Mouse (Mus musculus) embryonic facial prominence, embryonic 11.5 days (tissue): Measurements from ENCODE around the gene Gclc. TPM values are rescaled to one million over a fixed set of nuclear protein-coding genes. Genes with fewer than 3 reads are reported as not detected.

Source experiments
- ATAC-seq: fragments of 200-750 bp; cut with Nextera tagmentation; replicated peaks from 2 replicates; pipeline ENCODE4 v1.8.0; 2017; ENCODE audit warnings: low read depth; ENCODE audit not compliant: insufficient number of reproducible peaks, low FRiP score, low TSS enrichment
- DNase-seq: peaks from one replicate; pipeline ENCODE4 v3.0.0-alpha.2; 2015; ENCODE audit warnings: low spot score
- H3K27ac ChIP-seq: fragments of 300-500 bp; sonication (generic); replicated peaks from 2 replicates; pipeline ENCODE4 v1.5.1; 2014; ENCODE audit warnings: mild to moderate bottlenecking, low read depth, low read length, control low read depth
- H3K27me3 ChIP-seq: fragments of 300-500 bp; sonication (generic); 2 replicates; pipeline ENCODE4 v1.6.1; 2014; ENCODE audit warnings: mild to moderate bottlenecking, low read length, moderate library complexity, mixed read lengths; ENCODE audit not compliant: control insufficient read depth, insufficient read depth
- H3K36me3 ChIP-seq: fragments of 300-500 bp; sonication (generic); replicated peaks from 2 replicates; pipeline ENCODE4 v1.6.1; 2014; ENCODE audit warnings: low read depth, mild to moderate bottlenecking, low read length, moderate library complexity, mixed read lengths; ENCODE audit not compliant: control insufficient read depth, insufficient read depth
- H3K4me1 ChIP-seq: fragments of 300-500 bp; sonication (generic); 2 replicates; pipeline ENCODE4 v1.6.1; 2014; ENCODE audit warnings: low read length, mixed read lengths; ENCODE audit not compliant: control insufficient read depth, insufficient read depth
- H3K4me2 ChIP-seq: fragments of 300-500 bp; sonication (generic); 2 replicates; pipeline ENCODE4 v1.6.1; 2014; ENCODE audit warnings: low read depth, mild to moderate bottlenecking, control low read depth, low read length, moderate library complexity
- H3K4me3 ChIP-seq: fragments of 300-500 bp; sonication (generic); 2 replicates; pipeline ENCODE4 v1.5.1; 2014; ENCODE audit warnings: low read depth, low read length, control low read depth
- H3K9ac ChIP-seq: fragments of 300-500 bp; sonication (generic); replicated peaks from 2 replicates; pipeline ENCODE4 v1.6.1; 2014; ENCODE audit warnings: mild to moderate bottlenecking, control low read depth, low read length
- H3K9me3 ChIP-seq: fragments of 300-500 bp; sonication (generic); replicated peaks from 2 replicates; pipeline ENCODE4 v1.6.1; 2016; ENCODE audit warnings: mild to moderate bottlenecking, low read length, inconsistent platforms, mixed read lengths; ENCODE audit not compliant: control insufficient read depth
- WGBS: fragments of 180-500 bp; shearing (Covaris S2); extraction: QIAGEN DNeasy Blood & Tissue Kit; methylation state at CpG from one replicate; pipeline ENCODE4 v1.1.7; 2014; 5-methylcytosine and 5-hydroxymethylcytosine counted together
- polyA plus RNA-seq: library from polyadenylated mRNA; unstranded; fragments of >200 nt; fragmentation: Nextera tagmentation; extraction: Ambion mirVana; gene quantifications from 2 replicates; pipeline ENCODE4 v1.2.1, GENCODE M21; 2014

Gene Gclc
- polyA plus RNA-seq, 1 experiment from 2014 or later: 20.5 TPM

GRCm38 (mm10) chr9:77781453-77782163, 27.3 kb downstream of the Gclc start:
- 61% methylated on average over 5 of the region's 5 CpGs for WGBS
- DNase-seq: peak; percentile 33

DNA sequence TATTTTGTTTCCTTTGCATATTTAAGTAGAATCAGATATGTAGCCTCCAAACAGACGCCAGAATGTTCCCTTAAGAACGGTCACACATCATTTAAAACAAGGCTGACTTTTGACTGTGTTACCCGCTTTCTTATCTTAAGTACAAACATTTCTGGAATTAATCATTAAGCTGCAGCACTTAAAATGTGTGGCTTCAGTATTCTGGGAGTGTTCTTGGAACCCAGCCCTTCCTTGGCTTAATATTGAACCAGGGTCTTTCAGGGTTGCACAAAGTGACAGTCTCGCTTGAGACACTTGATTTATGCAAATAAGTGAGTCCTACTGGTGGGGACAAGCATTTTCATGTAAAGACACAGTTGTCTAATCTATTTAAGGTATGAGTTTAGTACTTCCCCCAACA, 27.9 kb downstream of the Gclc start:
- DNase-seq (no peak), ATAC-seq (no peak)
- Histone ChIP-seq H3K4me1 (no peaks in the 10 kb centered on the region), H3K27ac (no peak overlapping the region), H3K4me2 (no peak overlapping the region), H3K27me3 (no peaks in the 10 kb centered on the region), H3K9ac (no peak overlapping the region), H3K9me3 (no peaks in the 10 kb centered on the region), H3K36me3 (no peaks in the 10 kb centered on the region), H3K4me3 (no peak overlapping the region)
- WGBS: 80% methylated on average over 4 of the region's 4 CpGs

More at GRCm38 (mm10) chr9:77781453-77782163, 27.3 kb downstream of the Gclc start:
- H3K9ac ChIP-seq: no peak overlapping the region
- no peak overlapping the region for H3K4me2 ChIP-seq
- no peaks in the 10 kb centered on the region for H3K4me1 ChIP-seq
- no peaks in the 10 kb centered on the region for H3K9me3 ChIP-seq
- no peaks in the 10 kb centered on the region for H3K36me3 ChIP-seq
- H3K27me3 ChIP-seq: no peaks in the 10 kb centered on the region
- no peak overlapping the region for H3K27ac ChIP-seq
- no peak overlapping the region for H3K4me3 ChIP-seq
- ATAC-seq: no peak

GRCm38 (mm10) chr9:77783006-77783405, 28.7 kb downstream of the Gclc start:
- H3K27ac ChIP-seq: no peak overlapping the region
- no peaks in the 10 kb centered on the region for H3K36me3 ChIP-seq
- ATAC-seq: no peak
- H3K27me3 ChIP-seq: no peaks in the 10 kb centered on the region
- DNase-seq: no peak
- H3K9ac ChIP-seq: no peak overlapping the region
- WGBS: 83% methylated on average over 13 of the region's 13 CpGs
- H3K9me3 ChIP-seq: no peaks in the 10 kb centered on the region
- no peaks in the 10 kb centered on the region for H3K4me1 ChIP-seq
- H3K4me2 ChIP-seq: no peak overlapping the region
- H3K4me3 ChIP-seq: no peak overlapping the region

DNA sequence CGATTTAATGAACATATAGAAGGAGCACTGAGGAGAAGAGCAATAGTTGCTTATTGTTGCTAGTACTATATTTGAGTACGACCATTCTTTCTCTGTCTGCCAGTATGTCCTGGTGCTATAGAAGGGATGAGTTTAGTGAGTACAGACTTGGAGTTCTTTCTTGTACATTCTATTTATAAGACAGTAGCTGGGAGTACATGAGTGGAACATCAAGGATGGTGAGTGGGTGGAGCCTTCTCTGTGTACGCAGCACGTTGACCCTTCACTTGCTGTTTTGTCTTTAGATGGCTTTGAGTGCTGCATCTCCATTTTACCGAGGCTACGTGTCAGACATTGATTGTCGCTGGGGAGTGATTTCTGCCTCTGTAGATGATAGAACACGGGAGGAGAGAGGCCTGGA, 31.1 kb downstream of the Gclc start:
- Histone ChIP-seq H3K9ac (no peak overlapping the region), H3K4me1 (no peaks in the 10 kb centered on the region), H3K36me3 (no peaks in the 10 kb centered on the region), H3K27ac (no peak overlapping the region), H3K9me3 (no peaks in the 10 kb centered on the region), H3K4me2 (no peak overlapping the region), H3K27me3 (no peaks in the 10 kb centered on the region), H3K4me3 (no peak overlapping the region)
- ATAC-seq (no peak), DNase-seq (no peak)
- 91% methylated on average over 8 of the region's 8 CpGs for WGBS

GRCm38 (mm10) chr9:77787936-77788335, 33.6 kb downstream of the Gclc start:
- Histone ChIP-seq H3K4me1 (no peaks in the 10 kb centered on the region), H3K9me3 (no peaks in the 10 kb centered on the region), H3K4me3 (no peak overlapping the region), H3K9ac (no peak overlapping the region), H3K27ac (no peak overlapping the region), H3K36me3 (no peaks in the 10 kb centered on the region; the same call in 1 of the 2 replicates), H3K4me2 (no peak overlapping the region), H3K27me3 (no peaks in the 10 kb centered on the region)
- WGBS: 88% methylated on average over 7 of the region's 7 CpGs
- DNase-seq: no peak
- ATAC-seq: no peak

DNA sequence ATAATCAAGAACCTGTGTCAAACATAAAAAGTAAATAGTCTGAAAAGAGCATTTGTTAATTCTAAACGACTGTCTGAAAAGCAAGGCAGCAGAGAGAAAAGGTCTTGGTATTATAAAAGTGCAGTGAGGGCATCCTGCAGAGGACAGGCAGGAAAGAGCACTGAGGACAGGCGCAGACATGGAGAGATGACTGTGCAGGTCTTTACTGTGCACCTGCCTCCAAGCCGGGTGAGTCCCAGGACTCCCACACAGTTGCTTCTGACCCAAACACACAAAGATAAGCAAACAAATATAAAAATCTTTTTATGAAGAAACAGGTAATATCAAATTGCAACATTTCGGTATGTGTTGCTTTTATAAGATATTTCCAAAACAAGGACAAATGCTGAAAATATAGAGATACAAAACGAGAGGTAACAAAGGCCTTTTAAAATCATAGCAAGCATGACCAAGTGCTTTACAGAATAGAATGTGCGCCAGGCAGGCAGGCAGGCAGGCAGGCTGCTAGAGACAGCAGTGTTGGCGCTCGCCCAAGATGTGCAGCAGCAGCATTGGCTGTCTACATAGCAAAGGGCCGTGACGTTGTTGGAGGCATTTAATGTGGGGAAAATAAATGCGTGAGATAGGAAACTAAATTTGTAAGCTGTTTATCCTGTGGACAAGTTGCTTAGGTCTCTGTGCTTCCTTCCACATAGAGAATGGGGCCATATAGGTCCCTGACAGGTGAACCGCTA, 35.4 kb downstream of the Gclc start:
- no peaks in the 10 kb centered on the region; the same call in 1 of the 2 replicates for H3K36me3 ChIP-seq
- no peak overlapping the region for H3K4me2 ChIP-seq
- no peak overlapping the region for H3K9ac ChIP-seq
- H3K4me1 ChIP-seq: no peaks in the 10 kb centered on the region
- no peak for DNase-seq
- H3K27ac ChIP-seq: no peak overlapping the region
- WGBS: 90% methylated on average over 12 of the region's 12 CpGs
- H3K27me3 ChIP-seq: no peaks in the 10 kb centered on the region
- H3K9me3 ChIP-seq: no peaks in the 10 kb centered on the region
- H3K4me3 ChIP-seq: no peak overlapping the region
- no peak for ATAC-seq

DNA sequence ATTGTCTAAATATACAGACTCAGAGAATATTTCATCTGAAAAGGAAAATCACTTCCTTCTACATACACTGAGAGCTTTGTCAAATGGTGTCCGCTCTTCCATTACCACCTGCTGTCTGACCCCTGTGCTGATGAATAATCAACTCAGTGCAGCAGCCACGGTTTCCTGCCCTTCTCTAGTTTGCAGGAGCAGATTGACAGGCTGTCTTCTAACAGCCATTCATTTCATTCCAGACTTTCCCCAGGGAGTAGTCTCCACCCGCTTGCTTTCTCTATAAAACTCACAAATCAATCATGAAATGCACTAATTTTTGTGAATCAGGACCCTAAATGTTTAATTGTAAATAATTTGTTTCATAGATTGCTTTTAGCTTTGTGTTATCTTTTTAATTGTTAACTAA, 39.5 kb downstream of the Gclc start:
- no peaks in the 10 kb centered on the region for H3K4me1 ChIP-seq
- H3K4me3 ChIP-seq: no peak overlapping the region
- H3K9me3 ChIP-seq: no peaks in the 10 kb centered on the region
- DNase-seq (no peak), ATAC-seq (no peak)
- no peak overlapping the region for H3K9ac ChIP-seq
- no peaks in the 10 kb centered on the region; the same call in 1 of the 2 replicates for H3K36me3 ChIP-seq
- no peak overlapping the region for H3K27ac ChIP-seq
- 50% methylated on average over 3 of the region's 3 CpGs for WGBS
- H3K4me2 ChIP-seq: no peak overlapping the region
- H3K27me3 ChIP-seq: no peaks in the 10 kb centered on the region

DNA sequence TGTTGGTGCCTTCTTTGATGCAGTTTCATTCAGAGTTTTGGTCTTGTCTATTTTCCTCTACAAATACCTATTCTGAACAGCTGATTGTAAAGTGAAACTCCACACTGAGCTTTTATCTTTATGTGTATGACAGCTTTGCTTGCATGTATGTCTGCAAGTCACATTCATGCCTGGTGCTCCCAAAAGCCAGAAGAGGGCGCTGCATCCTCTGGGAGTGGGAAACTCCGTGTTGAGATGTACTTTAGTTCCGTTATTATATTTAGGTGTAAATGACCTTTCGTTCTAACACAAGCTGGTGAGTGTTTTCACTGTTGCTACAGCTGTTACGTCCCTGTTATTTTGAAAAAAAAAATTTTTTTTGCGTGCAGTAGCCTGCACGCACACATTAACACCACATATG, 48.1 kb downstream of the Gclc start:
- 57% methylated on average over 7 of the region's 7 CpGs for WGBS
- no peak overlapping the region for H3K4me2 ChIP-seq
- no peak overlapping the region for H3K4me3 ChIP-seq
- no peak overlapping the region for H3K27ac ChIP-seq
- DNase-seq (peak; percentile 66), ATAC-seq (no peak)
- H3K4me1 ChIP-seq: no peaks in the 10 kb centered on the region
- H3K9ac ChIP-seq: no peak overlapping the region
- no peaks in the 10 kb centered on the region for H3K9me3 ChIP-seq
- no peaks in the 10 kb centered on the region for H3K36me3 ChIP-seq
- H3K27me3 ChIP-seq: no peaks in the 10 kb centered on the region
